ENCODE assay signal across 31 mouse cellular contexts in the genomic region with DNA sequence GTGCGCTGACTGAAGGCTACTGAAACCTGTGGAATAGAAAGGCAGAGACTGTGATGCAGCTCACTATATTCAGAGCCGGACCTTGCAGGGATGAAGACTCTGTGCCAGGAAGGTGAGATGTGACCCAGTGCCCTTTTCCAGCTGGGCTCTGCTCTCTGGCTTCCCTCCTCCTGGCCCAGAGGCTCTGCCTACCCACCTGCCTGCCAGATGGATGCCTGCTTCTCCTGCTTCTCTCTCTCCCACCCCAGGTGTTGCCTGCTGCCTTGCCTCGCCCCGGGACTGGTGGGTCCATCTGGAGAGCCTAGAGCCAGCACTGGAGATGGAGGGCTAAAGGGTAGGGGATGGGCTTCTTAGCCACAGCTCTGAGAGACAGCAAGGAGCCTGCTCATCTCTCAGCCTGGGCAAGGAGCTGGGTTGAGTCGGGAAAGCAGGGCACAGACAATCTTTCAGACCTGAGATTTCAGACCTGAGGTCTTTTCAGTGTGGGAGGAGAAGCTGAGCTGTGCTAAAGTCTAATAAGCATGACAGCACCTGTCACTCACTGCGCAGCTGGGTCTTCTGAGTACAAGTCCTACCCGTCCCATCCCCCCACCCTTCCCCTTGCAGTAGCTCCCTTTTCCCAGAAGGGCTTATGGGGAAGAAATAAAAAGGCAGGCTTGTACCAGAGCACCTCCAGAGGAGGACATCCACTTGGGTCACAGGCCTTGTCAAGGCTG. TPM values are rescaled to one million over a fixed set of nuclear protein-coding genes. Genes with fewer than 3 reads are reported as not detected.
DNase-seq lines count a peak whose midpoint lies in the region.
"Had no signal": no experiment of that assay in that cellular context is flagged by ENCODE, and none has a peak within 500 bp of the region (broad histone marks: within the 10 kb centered on the region; RNA-seq: fewer than 3 reads in every experiment).

No protein-coding gene starts in this region.

- peak; percentile 55 to 61 for DNase-seq in cerebellum, postnatal 10 days
- DNase-seq in cerebellum, adult 9-11 months, result no peak
- DNase-seq in gastrocnemius, postnatal 25 days, result peak; percentile 47
- no peak for DNase-seq in gastrocnemius, postnatal 14 days
- peak; percentile 46 for DNase-seq in left cerebral cortex, postnatal 4 days
- no peak for DNase-seq in left cerebral cortex, adult 11 months (ENCODE audit: low spot score)
- peak; percentile 20 for DNase-seq in brain, adult 2 months (ENCODE audit: low read depth, low spot score)
- DNase-seq in adrenal gland, adult 2 months, result no peak
- DNase-seq: adrenal gland, adult 8-10 months; cerebellum, adult 11-12 months; cerebellum, postnatal 14 days; gastrocnemius, postnatal 10 days; heart, adult 2 months; heart, postnatal 4 days; kidney, adult 18-20 months; kidney, postnatal 25 days; liver; lung, adult 2 months; lung, postnatal 10 days; right cerebral cortex, postnatal 25 days; thymus, postnatal 14 days had no signal

- intact Hi-C loops in gastrocnemius, postnatal 14 days (cut with DNase I; ENCODE audit: low total_unique reads), result no loop called here
- intact Hi-C loops in left cerebral cortex, postnatal 4 days (cut with DNase I), result no loop called here

RNA-seq across cellular contexts. Expression of a gene that starts 39.7 kb away (rescaled TPM):
- total RNA-seq in gastrocnemius, postnatal 25 days (2021), result not detected
- not detected for total RNA-seq in gastrocnemius, postnatal 14 days (2021)
- not detected for total RNA-seq in left cerebral cortex, postnatal 4 days (2021)
- total RNA-seq in adrenal gland, adult 2 months (2021), result not detected
- not detected in 2 replicates for polyA plus RNA-seq in adrenal gland, adult 2 months (2012; rRNA removed)
- total RNA-seq: adrenal gland, adult 8-10 months; adrenal gland, postnatal 4 days; CH12.LX; gastrocnemius, postnatal 10 days; heart, adult 2 months; heart, postnatal 4 days; layer of hippocampus, adult 2 months; layer of hippocampus, postnatal 14 days; left cerebral cortex, postnatal 36 days; megakaryocyte-erythroid progenitor cell, adult 5-6 weeks; monocyte, adult 5-6 weeks had no signal
- polyA plus RNA-seq: activated CD4-positive, CD25-positive, alpha-beta regulatory T cell, adult 4 months; C2C12; macrophage had no signal

Comparison
In these comparisons a context has a peak if more than half of its experiments do, and no peak if none do; other contexts are left out.
1. DNase-seq: peak in cerebellum, postnatal 10 days (2 of 2), gastrocnemius, postnatal 25 days (single experiment), left cerebral cortex, postnatal 4 days (single experiment) and brain, adult 2 months (single experiment); none in cerebellum, adult 9-11 months (single experiment), gastrocnemius, postnatal 14 days (single experiment), left cerebral cortex, adult 11 months (single experiment) and adrenal gland, adult 2 months (single experiment).